Mouse (Mus musculus) heart, adult 2 months (tissue): ENCODE data around the gene Hormad2. TPM values are rescaled to one million over a fixed set of nuclear protein-coding genes. Genes with fewer than 3 reads are reported as not detected.

ENCODE experiments used
- DNase-seq, 2 experiments: peaks; one replicate each; pipeline ENCODE4 v3.0.0; 2021
- H3K27ac ChIP-seq: fragments of 200-600 bp; 2 replicates; pipeline ENCODE4 v1.8.1; 2022
- H3K27me3 ChIP-seq: fragments of 200-500 bp; 2 replicates; pipeline ENCODE4 v1.6.1; 2012; ENCODE audit warnings: mild to moderate bottlenecking, low read length, inconsistent platforms, mixed read lengths; ENCODE audit not compliant: control insufficient read depth, insufficient read depth
- H3K36me3 ChIP-seq: fragments of 200-500 bp; 2 replicates; pipeline ENCODE4 v1.6.1; 2012; ENCODE audit warnings: low read length, inconsistent platforms; ENCODE audit not compliant: control insufficient read depth, insufficient read depth
- H3K4me1 ChIP-seq: fragments of 200-500 bp; 2 replicates; pipeline ENCODE4 v1.6.1; 2011; ENCODE audit warnings: low read length; ENCODE audit not compliant: control insufficient read depth, insufficient read depth
- H3K4me3 ChIP-seq: fragments of 200-600 bp; 2 replicates; pipeline ENCODE4 v1.8.1; 2022
- H3K79me2 ChIP-seq: fragments of 200-500 bp; replicated peaks from 2 replicates; pipeline ENCODE4 v1.6.1; 2012; ENCODE audit warnings: mild to moderate bottlenecking, inconsistent platforms, low read length, moderate library complexity, mixed read lengths; ENCODE audit not compliant: control insufficient read depth, insufficient read depth
- H3K9ac ChIP-seq: fragments of 200-500 bp; 2 replicates; pipeline ENCODE4 v1.6.1; 2012; ENCODE audit warnings: low read depth, mild to moderate bottlenecking, control low read depth, inconsistent platforms, low read length, mixed read lengths
- CTCF ChIP-seq: fragments of 200-600 bp; IDR thresholded peaks from 2 replicates; pipeline ENCODE4 v1.8.1; 2022; ENCODE audit warnings: antibody characterized with exemption, mild to moderate bottlenecking, moderate library complexity
- EP300 ChIP-seq: fragments of 200-500 bp; IDR thresholded peaks from 2 replicates; pipeline ENCODE4 v1.6.1; 2011; ENCODE audit warnings: low read depth, low read length, control low read depth; ENCODE audit not compliant: insufficient read depth
- POLR2A ChIP-seq: fragments of 200-500 bp; IDR thresholded peaks from 2 replicates; pipeline ENCODE4 v1.6.1; 2011; ENCODE audit warnings: mild to moderate bottlenecking, low read depth, low read length, control low read depth; ENCODE audit not compliant: insufficient read depth
- WGBS: fragments of 180-500 bp; shearing (Covaris S2); methylation state at CpG from one replicate; pipeline ENCODE4 v1.1.7; 2018; 5-methylcytosine and 5-hydroxymethylcytosine counted together
- intact Hi-C: fragments of 180-260 bp; cut with DNase I; formaldehyde crosslinking; loops from one replicate; pipeline ENCODE4 v1.15.1; 2025
- long read RNA-seq: library from polyadenylated mRNA; stranded (forward); transcript quantifications from one replicate; pipeline ENCODE4 v2.0.0, GENCODE M21; 2021
- polyA plus RNA-seq: library from polyadenylated mRNA; depleted of rRNA; stranded (reverse); fragments of >200 nt; gene quantifications from 2 replicates; pipeline ENCODE4 v1.2.3, GENCODE M21; 2012; rRNA removed
- total RNA-seq, 2 experiments: library from RNA; stranded (reverse); gene quantifications; 2 replicates each; pipeline ENCODE4 v1.2.3; 2021

Gene Hormad2
- total RNA-seq: under 1 TPM in 1 of 2 experiments, not detected in 1; 0.18 TPM
- not detected in 2 replicates for polyA plus RNA-seq
- long read RNA-seq: 0 reads

GRCm38 (mm10) chr11:4440978-4441377, at the start of gene Hormad2:
Gene Hormad2 (minus strand): TSS chr11:4441105.
- WGBS: 45% methylated on average over 19 of the region's 19 CpGs
- Histone ChIP-seq H3K4me1 (no peaks in the 10 kb centered on the region), H3K79me2 (no peaks in the 10 kb centered on the region), H3K9ac (no peak within 1 kb of the TSS), H3K4me3 (no peak within 1 kb of the TSS), H3K27me3 (no peaks in the 10 kb centered on the region), H3K36me3 (no peaks in the 10 kb centered on the region), H3K27ac (no peak within 1 kb of the TSS)
- intact Hi-C loops: no loop called here
- TF ChIP-seq CTCF (no peak), POLR2A (no peak), EP300 (no peak)
- DNase-seq: no peak

GRCm38 (mm10) chr11:4489207-4489606, 48.3 kb upstream of the Hormad2 start:
- no peak overlapping the region for H3K4me3 ChIP-seq
- DNase-seq: no peak
- H3K27ac ChIP-seq: no peak overlapping the region
- H3K79me2 ChIP-seq: no peaks in the 10 kb centered on the region
- 95% methylated on average over 4 of the region's 4 CpGs for WGBS
- H3K27me3 ChIP-seq: no peaks in the 10 kb centered on the region
- no peaks in the 10 kb centered on the region for H3K4me1 ChIP-seq
- no peak overlapping the region for H3K9ac ChIP-seq
- H3K36me3 ChIP-seq: peaks cover 3% of the 10 kb centered on the region
- TF ChIP-seq CTCF (no peak), POLR2A (no peak), EP300 (no peak)
- intact Hi-C loops: no loop called here

GRCm38 (mm10) chr11:4488798-4489197, 47.9 kb upstream of the Hormad2 start:
- 94% methylated on average over 2 of the region's 2 CpGs for WGBS
- Histone ChIP-seq H3K9ac (no peak overlapping the region), H3K27ac (no peak overlapping the region), H3K27me3 (no peaks in the 10 kb centered on the region), H3K36me3 (peaks cover 2% of the 10 kb centered on the region), H3K4me1 (no peaks in the 10 kb centered on the region), H3K4me3 (no peak overlapping the region), H3K79me2 (no peaks in the 10 kb centered on the region)
- intact Hi-C loops: no loop called here
- no peak for DNase-seq
- no peak for TF ChIP-seq CTCF
- no peak for TF ChIP-seq EP300

GRCm38 (mm10) chr11:4488367-4488766, 47.5 kb upstream of the Hormad2 start:
- WGBS: 97% methylated on average over 13 of the region's 13 CpGs

GRCm38 (mm10) chr11:4487401-4487965, 46.6 kb upstream of the Hormad2 start:
- Histone ChIP-seq H3K79me2 (no peaks in the 10 kb centered on the region), H3K4me3 (no peak overlapping the region), H3K9ac (no peak overlapping the region), H3K27ac (no peak overlapping the region), H3K4me1 (no peaks in the 10 kb centered on the region), H3K27me3 (no peaks in the 10 kb centered on the region), H3K36me3 (peaks cover 2% of the 10 kb centered on the region)
- WGBS: 49% methylated on average over 8 of the region's 8 CpGs
- peak in 1 of 2 experiments; percentile 32 for DNase-seq
- intact Hi-C loops: no loop called here
- TF ChIP-seq POLR2A: no peak
- no peak for TF ChIP-seq EP300

More at GRCm38 (mm10) chr11:4488367-4488766, 47.5 kb upstream of the Hormad2 start:
- DNase-seq: no peak
- intact Hi-C loops: no loop called here
- Histone ChIP-seq H3K36me3 (peaks cover 2% of the 10 kb centered on the region), H3K27me3 (no peaks in the 10 kb centered on the region), H3K9ac (no peak overlapping the region), H3K4me3 (no peak overlapping the region), H3K4me1 (no peaks in the 10 kb centered on the region), H3K79me2 (no peaks in the 10 kb centered on the region), H3K27ac (no peak overlapping the region)
- TF ChIP-seq CTCF (no peak), POLR2A (no peak), EP300 (no peak)

- Histone ChIP-seq H3K27me3 (no peaks in the 10 kb centered on the region), H3K27ac (no peak overlapping the region), H3K4me1 (no peaks in the 10 kb centered on the region), H3K79me2 (no peaks in the 10 kb centered on the region), H3K9ac (no peak overlapping the region), H3K4me3 (no peak overlapping the region), H3K36me3 (no peaks in the 10 kb centered on the region)
- WGBS: 90% methylated on average over 5 of the region's 5 CpGs
- no peak for TF ChIP-seq EP300
- TF ChIP-seq CTCF: no peak
- no peak for TF ChIP-seq POLR2A
- intact Hi-C loops: no loop called here
- DNase-seq: no peak
These were observed 43.6 kb upstream of the Hormad2 start for GRCm38 (mm10) chr11:4484541-4484940.

- no peaks in the 10 kb centered on the region for H3K27me3 ChIP-seq
- H3K4me3 ChIP-seq: no peak overlapping the region
- no peak for DNase-seq
These were observed 41.7 kb upstream of the Hormad2 start for GRCm38 (mm10) chr11:4482641-4483040.

More at GRCm38 (mm10) chr11:4482641-4483040, 41.7 kb upstream of the Hormad2 start:
- no peaks in the 10 kb centered on the region for H3K36me3 ChIP-seq
- H3K79me2 ChIP-seq: no peaks in the 10 kb centered on the region
- no peak overlapping the region for H3K9ac ChIP-seq
- intact Hi-C loops: no loop called here
- 84% methylated on average over 5 of the region's 5 CpGs for WGBS
- TF ChIP-seq EP300 (no peak), POLR2A (no peak), CTCF (no peak)
- H3K4me1 ChIP-seq: no peaks in the 10 kb centered on the region
- H3K27ac ChIP-seq: no peak overlapping the region
